Mouse (Mus musculus): ENCODE measurements at regions not wholly inside any gene's neighbourhood (a gene's known extent, or its start where the extent isn't known, plus 50 kb on each side); places are given as distances from the start of the nearest gene placed in this dataset.

Small RNA genes lying in the stretch of these regions (microRNA-seq; reads per million reads assigned to microRNA genes)
- gene Gm22466 (0 reads per million in 2 experiments), gene Gm23490 (0 reads per million in 2 experiments), gene Gm23873 (0 to 0.76 reads per million in 2 experiments), gene Gm23917 (0 reads per million in 2 experiments), gene Gm23962 (0 reads per million in 2 experiments), gene Gm25533 (0 reads per million in 2 experiments), gene Mir344 (0 reads per million in 2 experiments), gene Mir344b (1.9 to 3.8 reads per million in 2 experiments), gene Mir344c (0 to 0.43 reads per million in 2 experiments), gene Mir344d-1 (0 reads per million in 2 experiments), gene Mir344d-2 (0 reads per million in 2 experiments), gene Mir344d-3 (0 reads per million in 2 experiments), gene Mir344e (0 reads per million in 2 experiments), gene Mir344h-1 (0 reads per million in 2 experiments), gene Mir344h-2 (0 reads per million in 2 experiments)
